Mouse (Mus musculus) ES-Bruce4 (cell line): ENCODE results near the gene Crip2.

ENCODE experiments used
- EP300 ChIP-seq: IDR thresholded peaks from 2 replicates; pipeline ENCODE4 v1.6.1; 2011; ENCODE audit warnings: low read depth, low read length; ENCODE audit not compliant: insufficient read depth
- POLR2A ChIP-seq: IDR thresholded peaks from one replicate; pipeline ENCODE4 v1.8.1; 2011; ENCODE audit warnings: low read length; ENCODE audit not compliant: insufficient read depth

- no peak for TF ChIP-seq POLR2A
- TF ChIP-seq EP300: no peak
Measured at GRCm38 (mm10) chr12:113138901-113139864, 853 bp upstream of the Crip2 start.
